ENCODE assay signal across 5 mouse cellular contexts in the genomic region with DNA sequence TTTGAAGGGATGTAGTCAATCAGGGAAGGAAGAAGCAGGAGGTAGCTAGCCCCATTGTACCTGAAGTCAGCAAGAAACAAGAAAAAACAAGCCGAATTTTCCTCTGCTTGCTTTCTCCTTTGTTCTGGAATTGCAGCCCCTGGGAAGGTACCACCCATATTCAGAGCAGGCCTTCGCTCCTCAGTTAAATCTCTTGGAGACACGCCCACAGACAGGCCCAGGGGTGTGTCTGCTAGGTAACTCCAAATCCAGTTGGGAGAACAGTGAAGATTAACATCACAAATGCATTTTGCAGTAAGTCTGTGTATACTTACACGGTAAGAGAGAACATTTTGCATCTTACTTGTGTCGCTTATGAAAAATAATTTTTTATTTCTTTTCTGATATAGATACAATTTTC.
"Had no signal": no experiment of that assay in that cellular context is flagged by ENCODE, and none has a peak within 500 bp of the region (broad histone marks: within the 10 kb centered on the region; RNA-seq: fewer than 3 reads in every experiment).

No protein-coding gene starts in this region.

- H3K36me3 ChIP-seq: liver, embryonic 13.5 days had no signal

- H3K27me3 ChIP-seq: liver, embryonic 13.5 days had no signal

- DNase-seq: layer of hippocampus, postnatal 36 days; liver, embryonic 13.5 days; thymus, adult 18-20 months had no signal

- H3K27ac ChIP-seq: kidney, postnatal 0 days; left cerebral cortex, adult 2 months; liver, embryonic 13.5 days had no signal

- H3K9ac ChIP-seq: liver, embryonic 13.5 days had no signal

- H3K4me2 ChIP-seq: liver, embryonic 13.5 days had no signal

- H3K4me1 ChIP-seq: liver, embryonic 13.5 days had no signal

- H3K9me3 ChIP-seq: liver, embryonic 13.5 days had no signal

- H3K4me3 ChIP-seq: left cerebral cortex, adult 2 months; liver, embryonic 13.5 days had no signal
